Mouse (Mus musculus): ENCODE data around the gene Cdc123. TPM values are rescaled to one million over a fixed set of nuclear protein-coding genes. Genes with fewer than 3 reads are reported as not detected.
"Not testable (repeated sequence)": the region's sequence is repeated elsewhere in the genome, so short reads cannot be mapped to it uniquely, and the experiment has no call there.

The Cdc123 gene
- polyA plus RNA-seq, 1 experiment from 2014 or later, result 329 TPM

DNA sequence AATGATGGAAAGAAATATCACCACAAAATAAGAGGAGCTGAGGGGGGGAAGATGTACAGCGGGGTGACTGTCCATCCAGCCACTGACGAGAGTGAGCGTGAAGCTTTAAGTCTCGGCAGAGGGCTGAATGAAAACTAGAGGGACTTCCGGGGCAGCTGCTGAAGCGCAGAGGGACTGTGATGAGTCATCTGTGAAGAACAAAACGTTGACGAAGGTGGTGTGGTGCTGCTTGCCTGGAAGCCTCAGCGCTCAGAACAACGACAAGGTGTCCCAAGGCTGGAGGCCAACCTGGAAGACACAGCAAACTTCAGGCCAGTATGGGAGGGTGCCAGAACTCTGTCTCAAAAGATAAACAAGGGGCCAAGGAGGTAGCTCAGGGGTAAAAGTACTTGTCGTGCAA lies 4.1 kb downstream of the Cdc123 start:
- peaks cover 48% of the 10 kb centered on the region for H3K36me3 ChIP-seq
- H3K9me3 ChIP-seq, result no peaks in the 10 kb centered on the region
- no peaks in the 10 kb centered on the region for H3K27me3 ChIP-seq
- no peak overlapping the region for H3K4me2 ChIP-seq (replicated peaks)
- H3K27ac ChIP-seq (replicated peaks), result no peak overlapping the region
- WGBS, result 98% methylated on average over 11 of the region's 11 CpGs
- no peak overlapping the region for H3K4me3 ChIP-seq
- H3K9ac ChIP-seq (replicated peaks), result no peak overlapping the region
- ATAC-seq (replicated peaks), result no peak
- peaks cover 9% of the 10 kb centered on the region for H3K4me1 ChIP-seq

DNA sequence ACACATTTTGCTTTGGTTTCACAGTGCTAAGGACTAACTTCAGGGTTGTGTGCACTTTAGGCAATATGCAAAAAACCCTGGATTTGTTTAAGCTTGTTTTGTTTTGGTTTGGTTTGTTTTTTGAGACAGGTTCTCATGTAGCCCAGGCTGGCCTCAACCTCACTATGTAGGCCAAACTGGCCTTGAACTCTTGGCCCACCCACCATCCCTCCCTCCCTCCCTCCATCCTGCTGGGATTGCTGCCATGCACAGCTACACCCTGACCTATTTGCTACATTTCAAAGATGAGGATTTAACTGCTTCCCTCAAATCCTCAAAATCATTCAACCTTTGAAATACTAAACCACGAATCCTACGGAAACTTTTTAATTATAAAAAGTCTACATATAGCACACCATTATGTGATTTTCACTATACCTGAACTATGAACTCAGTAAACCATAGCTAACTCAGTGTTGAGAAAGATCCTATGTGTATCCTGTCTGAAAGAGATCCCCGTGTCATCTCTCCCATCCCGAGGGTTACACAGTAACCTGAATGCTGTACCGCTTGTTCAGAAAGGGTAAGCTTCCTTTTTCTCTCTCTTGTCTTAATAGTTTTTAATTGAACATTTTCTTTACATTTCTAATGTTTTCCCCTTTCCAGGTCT lies 19.6 kb downstream of the Cdc123 start:
- WGBS, result 92% methylated on average over 5 of the region's 5 CpGs
- H3K36me3 ChIP-seq, result peaks cover 44% of the 10 kb centered on the region
- H3K4me1 ChIP-seq, result no peaks in the 10 kb centered on the region
- no peaks in the 10 kb centered on the region for H3K27me3 ChIP-seq
- no peak overlapping the region for H3K4me3 ChIP-seq
- ATAC-seq (replicated peaks), result no peak
- H3K4me2 ChIP-seq (replicated peaks), result no peak overlapping the region
- H3K9ac ChIP-seq (replicated peaks), result no peak overlapping the region
- H3K27ac ChIP-seq (replicated peaks), result no peak overlapping the region
- no peaks in the 10 kb centered on the region for H3K9me3 ChIP-seq

DNA sequence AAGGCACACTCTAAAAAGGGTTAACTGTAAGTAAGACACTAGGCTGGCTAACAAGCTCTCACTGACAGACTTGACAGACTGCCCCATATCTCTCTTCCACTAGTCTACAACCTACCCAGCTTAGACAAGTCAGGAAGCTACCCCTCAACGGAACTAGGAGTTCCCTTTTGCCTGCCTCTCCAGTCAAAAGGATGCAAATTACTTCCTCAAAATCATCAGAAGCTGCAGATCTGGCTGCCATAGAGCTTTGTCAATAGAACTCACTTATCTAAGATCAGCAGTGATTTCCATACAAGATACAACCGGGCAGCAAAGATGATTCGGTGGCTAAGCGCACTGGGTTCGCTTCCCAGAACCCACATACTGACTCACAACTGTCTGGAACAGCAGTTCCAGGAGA lies 20.3 kb downstream of the Cdc123 start:
- Histone ChIP-seq H3K4me2 (replicated peaks) (no peak overlapping the region), H3K4me3 (no peak overlapping the region), H3K9ac (replicated peaks) (no peak overlapping the region), H3K27me3 (no peaks in the 10 kb centered on the region), H3K9me3 (no peaks in the 10 kb centered on the region), H3K36me3 (peaks cover 46% of the 10 kb centered on the region), H3K27ac (replicated peaks) (no peak overlapping the region), H3K4me1 (no peaks in the 10 kb centered on the region)
- ATAC-seq (replicated peaks), result no peak
- WGBS, result 90% methylated on average over 5 of the region's 5 CpGs

DNA sequence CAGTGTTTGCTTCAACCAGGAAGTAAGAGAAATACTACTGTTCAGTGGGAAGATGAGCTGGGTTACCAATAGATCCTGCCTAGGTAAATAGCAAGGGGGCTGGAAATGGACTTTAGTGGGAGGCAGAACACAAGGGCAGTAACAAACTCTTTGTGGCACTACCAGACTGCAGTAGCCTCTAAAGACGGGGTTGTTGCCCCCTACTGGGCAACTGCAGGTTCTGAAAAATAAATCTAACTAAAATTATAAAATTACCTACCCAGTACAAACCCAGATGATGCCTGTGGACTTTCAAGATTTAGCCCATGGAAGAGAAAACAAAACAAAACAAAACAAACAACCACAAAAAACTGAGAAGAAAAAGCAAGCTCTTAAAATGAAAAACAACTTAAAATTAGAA lies 20.8 kb downstream of the Cdc123 start:
- no peak overlapping the region for H3K9ac ChIP-seq (replicated peaks)
- no peak overlapping the region for H3K4me3 ChIP-seq
- WGBS, result 19% methylated on average over 1 of the region's 1 CpGs
- no peaks in the 10 kb centered on the region for H3K9me3 ChIP-seq
- ATAC-seq (replicated peaks), result no peak
- H3K27ac ChIP-seq (replicated peaks), result no peak overlapping the region
- no peak overlapping the region for H3K4me2 ChIP-seq (replicated peaks)
- peaks cover 48% of the 10 kb centered on the region for H3K36me3 ChIP-seq
- no peaks in the 10 kb centered on the region for H3K27me3 ChIP-seq
- H3K4me1 ChIP-seq, result no peaks in the 10 kb centered on the region

DNA sequence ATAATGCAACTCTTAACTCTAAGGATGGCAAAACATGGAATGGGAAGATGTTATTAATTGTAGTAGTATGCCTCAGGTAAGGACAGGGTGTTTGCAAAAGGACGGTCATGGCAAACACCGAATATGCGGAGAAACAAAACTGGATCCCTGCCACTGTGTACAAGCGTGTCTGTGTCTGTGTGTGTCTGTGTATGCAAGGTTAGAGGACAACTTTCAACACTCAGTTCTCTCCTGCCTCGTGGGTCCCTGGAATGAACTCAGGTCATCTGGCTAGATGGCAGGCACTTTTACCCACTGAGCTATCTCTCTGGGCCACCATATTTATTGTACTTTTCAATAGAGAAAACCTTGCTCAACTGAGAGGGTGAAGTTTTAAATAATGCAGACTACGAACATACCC lies 22.5 kb downstream of the Cdc123 start:
- Histone ChIP-seq H3K27me3 (no peaks in the 10 kb centered on the region), H3K4me1 (no peaks in the 10 kb centered on the region), H3K36me3 (peaks cover 56% of the 10 kb centered on the region), H3K9ac (replicated peaks) (no peak overlapping the region), H3K4me2 (replicated peaks) (no peak overlapping the region), H3K27ac (replicated peaks) (no peak overlapping the region), H3K9me3 (no peaks in the 10 kb centered on the region), H3K4me3 (no peak overlapping the region)
- WGBS, result 95% methylated on average over 6 of the region's 6 CpGs
- no peak for ATAC-seq (replicated peaks)

DNA sequence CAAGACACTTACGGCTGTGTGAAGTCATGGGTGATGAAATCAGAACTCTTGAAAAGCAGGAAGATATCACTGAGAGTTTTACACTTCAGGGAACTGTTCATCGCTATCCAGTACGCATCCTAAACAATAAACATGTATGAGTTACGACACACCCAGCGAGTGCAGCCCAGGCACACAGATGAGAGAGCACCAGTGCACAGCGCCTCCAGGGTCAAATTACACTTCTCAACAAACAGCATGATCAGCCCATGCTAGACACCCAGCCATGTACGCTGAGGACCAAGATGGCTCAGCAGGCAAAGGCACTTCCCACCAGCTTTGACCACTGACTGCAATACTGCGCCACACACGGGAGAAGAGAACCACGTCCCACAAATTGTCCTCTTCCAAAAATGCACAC lies 23.7 kb downstream of the Cdc123 start:
- Histone ChIP-seq H3K4me2 (replicated peaks) (no peak overlapping the region), H3K9ac (replicated peaks) (no peak overlapping the region), H3K27me3 (no peaks in the 10 kb centered on the region), H3K4me1 (no peaks in the 10 kb centered on the region), H3K4me3 (no peak overlapping the region), H3K27ac (replicated peaks) (no peak overlapping the region), H3K9me3 (no peaks in the 10 kb centered on the region), H3K36me3 (peaks cover 54% of the 10 kb centered on the region)
- WGBS, result 93% methylated on average over 10 of the region's 10 CpGs
- no peak for ATAC-seq (replicated peaks)

DNA sequence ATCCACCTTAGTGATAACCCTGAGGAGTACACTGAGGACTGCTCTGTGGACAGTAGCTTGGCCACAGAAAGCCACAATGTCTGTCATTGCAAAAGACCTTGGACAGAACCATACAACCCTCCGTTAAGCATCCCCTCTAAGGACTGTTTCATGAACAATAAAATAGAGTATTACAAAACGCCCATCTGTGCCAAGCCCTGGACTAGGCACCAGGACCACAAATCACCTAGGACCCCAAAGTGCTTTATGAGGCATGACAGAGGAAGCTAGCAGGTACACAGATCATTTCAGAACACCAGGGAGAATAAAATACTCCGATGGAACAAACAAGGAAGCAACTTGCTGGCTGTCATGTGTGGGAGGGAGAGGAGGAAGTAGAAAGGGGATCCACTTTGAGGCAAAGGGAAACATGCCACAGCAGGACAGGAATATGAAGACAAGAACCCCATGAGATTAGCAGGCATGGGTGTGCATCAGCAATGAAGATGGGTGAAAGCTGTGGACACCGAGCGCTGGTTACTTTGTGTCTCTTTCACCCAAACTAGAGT lies 33.7 kb downstream of the Cdc123 start:
- H3K9me3 ChIP-seq, result no peaks in the 10 kb centered on the region
- H3K36me3 ChIP-seq, result peaks cover 41% of the 10 kb centered on the region
- WGBS, result 92% methylated on average over 5 of the region's 5 CpGs
- ATAC-seq (replicated peaks), result no peak
- no peaks in the 10 kb centered on the region for H3K27me3 ChIP-seq
- H3K4me3 ChIP-seq, result no peak overlapping the region
- H3K4me2 ChIP-seq (replicated peaks), result no peak overlapping the region
- H3K9ac ChIP-seq (replicated peaks), result no peak overlapping the region
- H3K27ac ChIP-seq (replicated peaks), result no peak overlapping the region
- H3K4me1 ChIP-seq, result no peaks in the 10 kb centered on the region

DNA sequence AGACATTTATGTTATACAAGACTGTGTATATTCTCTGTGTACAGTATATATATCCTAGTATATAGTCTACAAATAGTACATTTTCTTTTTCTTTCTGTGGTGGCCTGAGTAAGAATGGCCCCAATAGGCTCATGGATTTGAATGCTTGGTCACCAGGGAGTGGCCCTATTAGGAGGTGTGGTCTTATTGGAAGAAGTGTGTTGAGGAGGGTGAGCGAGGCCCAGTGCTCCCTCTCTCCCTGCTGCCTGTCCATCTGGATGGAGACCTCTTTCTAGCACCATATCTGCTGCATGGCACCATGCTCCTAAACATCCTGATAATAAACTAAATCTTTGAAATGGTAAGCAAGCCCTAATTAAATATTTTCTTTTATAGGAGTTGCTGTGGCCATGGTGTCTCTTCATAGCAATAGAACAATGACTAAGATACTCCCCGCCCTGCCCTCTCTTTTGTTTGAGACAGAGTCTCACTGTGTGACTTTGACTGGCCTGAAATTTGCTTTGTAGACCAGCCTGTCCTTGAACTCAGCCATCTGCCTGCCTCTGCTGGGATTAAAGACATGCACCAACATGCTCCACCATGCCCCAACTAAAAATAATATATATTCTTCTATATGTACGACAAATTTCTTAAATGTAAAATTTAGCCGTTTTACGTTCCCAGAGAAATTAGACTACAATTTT lies 34.8 kb downstream of the Cdc123 start:
- no peak overlapping the region for H3K4me3 ChIP-seq
- no peak overlapping the region for H3K4me2 ChIP-seq (replicated peaks)
- no peaks in the 10 kb centered on the region for H3K27me3 ChIP-seq
- no peak overlapping the region for H3K9ac ChIP-seq (replicated peaks)
- peaks cover 40% of the 10 kb centered on the region for H3K36me3 ChIP-seq
- H3K27ac ChIP-seq (replicated peaks), result no peak overlapping the region
- H3K9me3 ChIP-seq, result no peaks in the 10 kb centered on the region
- H3K4me1 ChIP-seq, result no peaks in the 10 kb centered on the region
- 88% methylated on average over 5 of the region's 5 CpGs for WGBS
- no peak for ATAC-seq (replicated peaks)

DNA sequence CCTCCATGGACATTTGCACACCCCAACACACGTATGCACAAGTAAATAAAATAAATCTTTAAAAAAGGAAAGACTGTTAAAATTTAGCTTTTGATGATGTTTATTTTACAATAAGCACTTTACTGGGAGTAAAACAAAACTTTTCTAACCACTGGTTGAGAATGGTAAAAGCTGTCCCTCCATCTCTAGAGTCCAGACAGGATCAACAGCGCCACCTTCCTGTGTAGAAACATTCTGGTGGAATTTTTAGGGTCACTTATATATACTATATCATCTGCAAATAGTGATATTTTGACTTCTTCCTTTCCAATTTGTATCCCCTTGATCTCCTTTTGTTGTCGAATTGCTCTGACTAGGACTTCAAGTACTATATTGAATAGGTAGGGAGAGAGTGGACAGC lies 38.8 kb downstream of the Cdc123 start:
- not testable (repeated sequence) for H3K4me3 ChIP-seq; H3K9me3 ChIP-seq; H3K9ac ChIP-seq (replicated peaks); ATAC-seq (replicated peaks); H3K4me2 ChIP-seq (replicated peaks); H3K4me1 ChIP-seq; H3K27ac ChIP-seq (replicated peaks); H3K27me3 ChIP-seq
- 82% methylated on average over 3 of the region's 3 CpGs for WGBS
- H3K36me3 ChIP-seq, result peaks cover 55% of the 10 kb centered on the region

DNA sequence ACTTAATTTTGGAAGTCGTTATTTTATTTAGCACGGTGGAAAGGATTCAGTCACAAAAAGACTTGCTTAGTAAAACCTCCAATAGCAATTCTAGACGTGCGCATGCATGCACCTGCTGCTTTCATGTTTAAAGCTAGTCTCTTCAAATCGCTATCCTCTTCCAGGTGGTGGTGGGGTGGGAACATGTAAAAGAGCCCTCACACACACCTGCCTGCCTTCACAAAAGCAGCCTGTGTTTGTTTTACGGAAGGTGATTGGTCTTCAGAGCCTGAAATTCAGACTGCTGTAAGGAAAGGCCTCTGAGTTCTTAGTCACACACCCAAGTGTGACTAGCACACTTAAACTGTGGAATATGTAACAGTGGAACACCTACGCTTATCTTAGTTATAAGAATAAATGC lies 39.7 kb downstream of the Cdc123 start:
- Histone ChIP-seq H3K9me3 (no peaks in the 10 kb centered on the region), H3K4me1 (no peaks in the 10 kb centered on the region), H3K9ac (replicated peaks) (no peak overlapping the region), H3K27me3 (no peaks in the 10 kb centered on the region), H3K36me3 (peaks cover 60% of the 10 kb centered on the region), H3K4me3 (no peak overlapping the region), H3K27ac (replicated peaks) (no peak overlapping the region), H3K4me2 (replicated peaks) (no peak overlapping the region)
- WGBS, result 92% methylated on average over 7 of the region's 7 CpGs
- no peak for ATAC-seq (replicated peaks)

DNA sequence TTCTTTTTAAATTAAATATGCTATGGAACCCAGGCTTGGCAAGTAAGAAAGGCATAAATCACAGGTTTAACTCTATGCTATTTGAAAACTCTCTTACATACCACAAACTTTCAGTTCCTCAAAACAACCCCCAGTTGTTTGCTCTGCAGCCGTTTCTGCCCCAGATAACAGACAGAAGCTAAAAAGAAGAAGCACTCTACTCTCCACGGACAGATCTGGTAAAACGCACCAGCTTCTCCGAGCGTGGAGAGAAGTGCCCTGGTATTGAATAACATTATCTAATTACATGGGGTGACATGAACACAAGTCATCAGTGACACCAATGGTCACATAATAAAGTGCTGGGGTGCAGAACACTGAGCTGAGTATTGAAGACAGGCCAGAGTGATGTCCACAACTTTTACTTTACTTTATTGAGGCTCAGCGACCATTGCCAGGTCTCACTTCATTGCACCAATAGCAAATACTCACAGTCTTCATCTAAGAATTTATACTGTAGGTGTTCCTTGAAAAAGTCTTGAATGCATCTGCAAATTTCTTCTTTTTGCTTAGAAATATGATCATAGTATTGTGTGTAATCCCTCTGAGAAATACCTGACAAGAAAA lies 40.4 kb downstream of the Cdc123 start:
- no peak for ATAC-seq (replicated peaks)
- Histone ChIP-seq H3K9me3 (no peaks in the 10 kb centered on the region), H3K4me3 (no peak overlapping the region), H3K9ac (replicated peaks) (no peak overlapping the region), H3K36me3 (peaks cover 57% of the 10 kb centered on the region), H3K27ac (replicated peaks) (no peak overlapping the region), H3K27me3 (no peaks in the 10 kb centered on the region), H3K4me2 (replicated peaks) (no peak overlapping the region), H3K4me1 (no peaks in the 10 kb centered on the region)
- 94% methylated on average over 6 of the region's 6 CpGs for WGBS

DNA sequence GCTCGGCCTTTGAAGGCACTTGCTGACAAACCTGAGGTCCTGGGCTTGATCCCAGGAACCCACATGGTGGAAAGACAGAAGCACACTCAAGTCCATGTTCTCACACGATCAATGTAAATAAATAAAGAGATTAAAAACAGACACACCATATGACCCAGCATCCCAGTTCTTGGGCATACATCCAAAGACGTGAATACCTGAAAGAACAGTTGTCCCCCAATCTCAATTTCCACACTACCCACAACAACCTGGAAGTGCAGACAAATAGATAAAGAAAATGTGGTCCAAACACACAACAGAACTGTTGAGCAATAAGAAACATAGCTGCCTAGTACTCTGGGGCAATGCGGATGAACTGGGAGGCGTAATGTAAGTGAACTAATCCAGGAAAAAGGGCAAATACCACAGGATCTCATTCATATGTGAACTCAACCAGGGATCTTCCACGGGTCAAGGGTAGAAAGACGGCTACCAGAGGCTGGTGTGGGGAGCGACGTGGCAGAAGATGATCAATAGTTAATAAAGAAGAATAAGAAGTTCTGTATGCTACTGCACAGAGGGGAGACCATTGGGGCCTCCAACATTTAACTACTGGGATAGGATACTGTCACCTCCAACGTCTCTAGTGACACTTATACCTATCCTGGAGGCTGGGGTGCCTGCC lies 42.9 kb downstream of the Cdc123 start:
- Histone ChIP-seq H3K4me3 (no peak overlapping the region), H3K27ac (replicated peaks) (no peak overlapping the region), H3K27me3 (no peaks in the 10 kb centered on the region), H3K9ac (replicated peaks) (no peak overlapping the region), H3K36me3 (peaks cover 57% of the 10 kb centered on the region), H3K9me3 (no peaks in the 10 kb centered on the region), H3K4me2 (replicated peaks) (no peak overlapping the region), H3K4me1 (no peaks in the 10 kb centered on the region)
- 90% methylated on average over 10 of the region's 10 CpGs for WGBS
- no peak for ATAC-seq (replicated peaks)

Data from forebrain, embryonic 15.5 days (tissue).